In genomic region chr9:95075856-95076255, GRCm38 (mm10) we compare ENCODE assay signal across 18 mouse cellular contexts.
A peak's percentile ranks its signal among the peaks of the same experiment; 100 is the strongest.
DNase-seq lines count a peak whose midpoint lies in the region; ATAC-seq and TF ChIP-seq lines count a peak whose summit lies in the region.
"Had no signal": no experiment of that assay in that cellular context is flagged by ENCODE, and none has a peak within 500 bp of the region (broad histone marks: within the 10 kb centered on the region; RNA-seq: fewer than 3 reads in every experiment).

No protein-coding gene starts in this region.

- DNase-seq in forebrain, embryonic 11.5 days (ENCODE audit: low spot score), result no peak
- DNase-seq in left cerebral cortex, adult 18-20 months (ENCODE audit: low spot score in 2 of 2), result peak; percentile 17 to 41
- no peak for DNase-seq in left cerebral cortex, adult 8-10 months (ENCODE audit: low spot score in 2 of 2)
- peak; percentile 62 to 77 for DNase-seq in right cerebral cortex, postnatal 10 days (ENCODE audit: low spot score in 2 of 2)
- no peak for DNase-seq in right cerebral cortex, postnatal 36 days (ENCODE audit: low spot score in 2 of 2)
- peak; percentile 32 for DNase-seq in left cerebral cortex, postnatal 4 days
- no peak for DNase-seq in thymus, adult 2 months
- DNase-seq: adrenal gland, postnatal 36 days; B cell, adult 2 months; cerebellum, postnatal 25 days; gastrocnemius, postnatal 10 days; kidney, adult 9 months; lung, embryonic 14.5 days; midbrain, embryonic 14.5 days; thymus, postnatal 25 days had no signal

- H3K4me2 ChIP-seq in forebrain, embryonic 13.5 days, result no peak overlapping the region
- H3K4me2 ChIP-seq in forebrain, embryonic 11.5 days (ENCODE audit: low read depth, low read length, severe bottlenecking), result no peak overlapping the region
- H3K4me2 ChIP-seq: liver, embryonic 12.5 days; lung, embryonic 14.5 days had no signal

- TF ChIP-seq CTCF in thymus, adult 2 months (IDR thresholded peaks at IDR 0.05; ENCODE audit: borderline replicate concordance, control insufficient read depth, extremely low read depth, insufficient read depth, low read length, poor library complexity), result no peak

- H3K9me3 ChIP-seq in forebrain, embryonic 13.5 days (replicated peaks), result no peaks in the 10 kb centered on the region
- no peaks in the 10 kb centered on the region for H3K9me3 ChIP-seq in forebrain, embryonic 11.5 days (ENCODE audit: control insufficient read depth, low read length)
- H3K9me3 ChIP-seq: liver, embryonic 12.5 days had no signal

- 71% methylated on average over 12 of the region's 12 CpGs for WGBS in forebrain, embryonic 13.5 days
- 80% methylated on average over 12 of the region's 12 CpGs for WGBS in forebrain, embryonic 11.5 days
- WGBS in thymus, adult 2 months, result 88% methylated on average over 12 of the region's 12 CpGs

- intact Hi-C loops in left cerebral cortex, postnatal 4 days (cut with DNase I), result loop anchor here (10.0 kb wide), 1 partner anchor 329 kb away; the partner anchor contains the start of gene Chst2

- H3K4me3 ChIP-seq in forebrain, embryonic 13.5 days, result no peak overlapping the region
- no peak overlapping the region for H3K4me3 ChIP-seq in forebrain, embryonic 11.5 days (ENCODE audit: low read depth, low read length)
- no peak overlapping the region for H3K4me3 ChIP-seq in thymus, adult 2 months (ENCODE audit: control insufficient read depth, insufficient read depth, low read length)
- H3K4me3 ChIP-seq: erythroblast, embryonic 14.5 days; liver, embryonic 12.5 days had no signal

- peaks cover 23% of the 10 kb centered on the region; the same call in 1 of the 2 replicates for H3K4me1 ChIP-seq in forebrain, embryonic 13.5 days
- H3K4me1 ChIP-seq in forebrain, embryonic 11.5 days (replicated peaks; ENCODE audit: control insufficient read depth, insufficient read depth, low read length), result peaks cover 12% of the 10 kb centered on the region; the same call in 1 of the 2 replicates
- peaks cover 20% of the 10 kb centered on the region for H3K4me1 ChIP-seq in thymus, adult 2 months (replicated peaks; ENCODE audit: control insufficient read depth, insufficient read depth, low read length)
- H3K4me1 ChIP-seq: liver, embryonic 12.5 days had no signal

- H3K9ac ChIP-seq in forebrain, embryonic 13.5 days, result no peak overlapping the region
- H3K9ac ChIP-seq in forebrain, embryonic 11.5 days (ENCODE audit: low read length), result no peak overlapping the region
- H3K9ac ChIP-seq: liver, embryonic 12.5 days; lung, embryonic 14.5 days had no signal

- H3K27me3 ChIP-seq in forebrain, embryonic 13.5 days, result no peaks in the 10 kb centered on the region
- no peaks in the 10 kb centered on the region for H3K27me3 ChIP-seq in forebrain, embryonic 11.5 days (ENCODE audit: control insufficient read depth, insufficient read depth, low read length)
- no peaks in the 10 kb centered on the region for H3K27me3 ChIP-seq in thymus, adult 2 months (ENCODE audit: control insufficient read depth, insufficient read depth, low read length)
- H3K27me3 ChIP-seq: liver, embryonic 12.5 days had no signal

- TF ChIP-seq POLR2A in thymus, adult 2 months (IDR thresholded peaks at IDR 0.05; ENCODE audit: control insufficient read depth, extremely low read depth, insufficient read depth, low read length, poor library complexity), result no peak

- no peaks in the 10 kb centered on the region for H3K36me3 ChIP-seq in forebrain, embryonic 13.5 days (ENCODE audit: poor library complexity, severe bottlenecking)
- H3K36me3 ChIP-seq in forebrain, embryonic 11.5 days (ENCODE audit: control insufficient read depth, insufficient read depth, low read length), result no peaks in the 10 kb centered on the region
- no peaks in the 10 kb centered on the region for H3K36me3 ChIP-seq in thymus, adult 2 months (ENCODE audit: control insufficient read depth, insufficient read depth, low read length)
- H3K36me3 ChIP-seq: liver, embryonic 12.5 days had no signal

- no peak overlapping the region for H3K27ac ChIP-seq in forebrain, embryonic 13.5 days
- no peak overlapping the region for H3K27ac ChIP-seq in forebrain, embryonic 11.5 days (ENCODE audit: low read depth, low read length)
- H3K27ac ChIP-seq in thymus, adult 2 months (ENCODE audit: control insufficient read depth, insufficient read depth, low read length), result no peak overlapping the region
- H3K27ac ChIP-seq: liver, embryonic 12.5 days had no signal

- peak; percentile 39; the same call in 1 of the 2 replicates for ATAC-seq in forebrain, embryonic 13.5 days
- ATAC-seq in forebrain, embryonic 11.5 days (replicated peaks; ENCODE audit: low FRiP score), result no peak
- ATAC-seq: liver, embryonic 12.5 days had no signal

Comparison
In these comparisons a context has a peak if more than half of its experiments do, and no peak if none do; other contexts are left out.
1. DNase-seq: peak in left cerebral cortex, adult 18-20 months (2 of 2), right cerebral cortex, postnatal 10 days (2 of 2) and left cerebral cortex, postnatal 4 days (single experiment); none in forebrain, embryonic 11.5 days (single experiment), left cerebral cortex, adult 8-10 months (0 of 2), right cerebral cortex, postnatal 36 days (0 of 2) and thymus, adult 2 months (single experiment).